Mouse (Mus musculus) C2C12 (cell line): Measurements from ENCODE around the gene Wipf2.

Source experiments
- CTCF ChIP-seq: IDR thresholded peaks from one replicate; pipeline ENCODE4 v1.5.1; 2011; ENCODE audit not compliant: control insufficient read depth, insufficient read depth, insufficient read length
- USF1 ChIP-seq: IDR thresholded peaks from one replicate; pipeline ENCODE4 v1.6.1; 2011; ENCODE audit warnings: low read depth, mild to moderate bottlenecking, control low read depth, moderate library complexity

DNA sequence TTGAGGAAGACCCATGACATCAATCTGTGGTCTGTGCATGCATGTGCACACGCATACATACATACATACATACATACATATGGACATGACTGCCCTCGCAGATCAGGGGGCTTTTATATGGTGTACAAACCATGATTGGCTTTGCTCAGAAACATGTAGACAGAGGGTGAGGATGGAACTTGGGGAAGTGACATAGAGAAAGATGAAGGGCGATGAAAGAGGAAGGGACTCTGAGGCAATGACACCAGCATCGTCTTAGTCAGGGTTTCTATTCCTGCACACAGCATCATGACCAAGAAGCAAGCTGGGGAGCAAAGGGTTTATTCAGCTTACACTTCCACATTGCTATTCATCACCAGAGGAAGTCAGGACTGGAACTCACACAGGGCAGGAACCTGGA lies 25.6 kb downstream of the Wipf2 start:
- no peak for TF ChIP-seq CTCF
- TF ChIP-seq USF1: no peak
